Mouse (Mus musculus) right cerebral cortex, postnatal 14 days (tissue): Measurements from ENCODE around the gene Sgsm1.
A peak's percentile ranks its signal among the peaks of the same experiment; 100 is the strongest.
"Not testable (repeated sequence)": the region's sequence is repeated elsewhere in the genome, so short reads cannot be mapped to it uniquely, and the experiment has no call there.

ENCODE experiments used
- DNase-seq: peaks from one replicate; pipeline ENCODE4 v3.0.0; 2022

Sgsm1 gene

DNA sequence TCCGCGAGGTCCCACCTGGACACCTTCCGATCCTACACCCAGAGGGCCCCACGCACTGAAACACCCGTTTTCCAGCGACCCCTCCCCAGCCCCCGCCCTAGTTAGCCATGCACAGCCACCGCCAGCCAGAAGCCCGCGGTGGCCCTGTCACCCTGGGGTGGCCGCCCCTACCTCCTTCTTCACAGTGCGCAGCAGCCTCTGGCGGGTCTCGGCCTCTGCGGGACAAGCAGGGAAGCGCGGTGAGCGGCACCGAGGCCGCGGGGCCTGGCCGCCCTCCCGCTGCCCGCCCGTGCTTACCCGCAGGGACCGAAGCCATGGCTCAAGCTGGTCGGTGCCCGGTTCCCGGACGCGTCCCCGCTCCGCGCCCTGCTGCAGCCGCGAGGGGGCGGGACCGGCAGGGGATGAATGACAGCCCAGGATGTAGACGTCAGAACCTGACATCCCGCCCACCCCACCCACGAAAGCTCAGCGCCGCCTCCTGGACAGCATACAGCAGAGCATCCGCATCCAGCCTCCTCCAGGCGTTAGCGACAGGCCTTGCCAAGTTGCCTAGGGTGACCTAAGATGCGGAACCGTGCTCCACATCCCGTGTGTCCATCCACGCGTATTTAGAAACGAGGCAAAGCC lies at the start of gene Sgsm1:
Gene Sgsm1 (minus strand): TSS at position 410 of the 627 bp plus-strand sequence.
- DNase-seq: peak; percentile 89

DNA sequence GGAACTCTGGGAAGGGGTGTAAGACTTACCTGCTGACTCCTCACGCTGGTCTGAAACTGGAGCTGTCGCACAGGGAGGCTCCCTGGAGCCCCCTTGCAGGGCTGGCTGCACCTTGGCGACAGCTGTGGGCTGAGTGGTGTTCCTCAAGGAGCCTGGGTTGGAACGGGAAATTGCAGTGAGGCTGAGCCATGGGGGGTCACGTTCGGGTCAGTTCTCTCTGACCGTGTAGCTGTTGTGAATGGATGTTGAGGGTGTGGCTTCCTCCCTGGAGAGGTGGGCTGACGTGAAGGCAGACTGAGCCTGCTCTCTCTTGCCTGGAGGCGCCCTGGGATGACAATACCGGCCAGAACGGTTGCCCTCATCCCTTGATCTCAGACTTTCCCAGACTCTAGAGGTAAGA lies 48.2 kb upstream of the Sgsm1 start:
- no peak for DNase-seq

DNA sequence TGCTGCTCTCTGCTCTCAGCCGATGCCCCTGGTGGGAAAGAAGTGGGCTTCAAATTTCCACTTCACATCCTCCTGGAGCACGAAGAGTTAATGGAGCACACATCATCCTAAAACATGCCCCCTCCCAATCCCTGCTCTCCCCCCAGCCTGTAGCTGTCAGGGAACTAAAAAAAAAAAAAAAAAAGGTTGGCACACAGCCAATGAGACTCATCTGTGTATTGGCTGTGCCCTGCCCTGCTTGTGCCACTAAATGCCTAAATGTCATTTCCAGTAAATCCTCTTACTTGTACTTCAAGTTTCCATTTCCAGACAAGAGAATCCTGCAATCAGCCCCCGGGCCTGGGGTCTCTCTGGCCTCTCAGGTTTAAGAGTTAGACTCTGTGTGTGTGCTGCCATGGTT lies 47.1 kb upstream of the Sgsm1 start:
- DNase-seq: no peak

DNA sequence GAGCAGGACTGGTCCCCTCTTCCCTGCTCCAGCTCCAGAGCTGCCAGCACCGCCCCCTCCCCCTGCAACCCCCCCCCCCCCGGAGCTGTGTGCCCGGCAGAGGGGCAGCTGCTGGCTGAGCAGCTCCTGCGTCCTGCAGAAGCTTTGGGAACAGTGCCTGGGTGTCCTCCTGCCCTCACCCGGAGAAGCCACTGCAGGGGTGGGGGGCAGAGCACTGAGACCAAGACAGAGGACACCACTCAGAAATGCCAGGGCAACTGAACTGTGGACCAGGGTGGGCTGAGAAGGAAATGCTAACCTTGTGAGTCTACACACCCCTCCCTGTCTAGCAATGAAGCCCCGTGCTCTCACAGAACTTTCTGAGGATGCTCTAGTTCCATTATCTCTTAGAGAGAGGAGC lies 46.6 kb upstream of the Sgsm1 start, which contains the start of gene Aym1:
Gene Aym1 (plus strand): TSS at position 109 of the 400 bp plus-strand sequence.
- no peak for DNase-seq

DNA sequence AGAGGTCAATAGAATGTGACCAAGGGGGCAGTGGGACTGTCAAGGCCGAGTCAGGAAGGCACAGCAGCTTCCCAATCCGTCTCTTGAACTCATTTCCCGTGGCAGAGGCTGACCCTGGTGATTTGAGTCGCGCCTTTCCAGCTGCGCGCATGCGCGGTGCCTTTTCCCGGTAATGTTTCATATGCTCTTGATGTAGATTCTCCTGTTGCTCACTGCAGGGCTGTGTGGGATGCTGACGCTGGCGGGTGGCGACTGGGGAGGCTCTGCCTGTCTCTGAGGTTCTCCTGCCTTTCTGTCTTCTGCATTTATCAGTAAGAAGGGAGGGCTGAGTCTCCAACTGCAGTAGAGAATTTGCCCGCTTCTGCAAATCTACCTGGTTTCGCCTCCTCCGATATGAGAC lies 43.7 kb upstream of the Sgsm1 start:
- DNase-seq: peak; percentile 43

DNA sequence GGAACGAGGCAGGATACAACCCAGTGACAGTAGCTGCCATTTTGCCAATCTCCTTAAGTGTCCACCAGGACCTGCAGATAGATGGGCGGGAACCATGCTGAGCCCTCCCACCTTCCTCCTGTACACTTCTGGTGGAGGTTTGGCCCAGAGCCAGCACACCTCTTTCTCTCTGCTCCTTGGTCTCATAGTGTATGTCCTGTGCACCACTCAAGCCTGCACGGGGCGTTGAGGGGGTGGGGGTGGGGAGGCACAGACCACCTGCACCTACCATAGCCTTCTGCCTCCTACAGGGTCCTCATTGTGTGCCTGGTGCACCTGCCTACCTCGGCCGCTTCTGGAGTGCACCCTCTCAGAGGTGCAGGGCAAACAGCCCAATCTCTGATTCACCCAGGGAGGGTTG lies 42.0 kb upstream of the Sgsm1 start:
- no peak for DNase-seq

DNA sequence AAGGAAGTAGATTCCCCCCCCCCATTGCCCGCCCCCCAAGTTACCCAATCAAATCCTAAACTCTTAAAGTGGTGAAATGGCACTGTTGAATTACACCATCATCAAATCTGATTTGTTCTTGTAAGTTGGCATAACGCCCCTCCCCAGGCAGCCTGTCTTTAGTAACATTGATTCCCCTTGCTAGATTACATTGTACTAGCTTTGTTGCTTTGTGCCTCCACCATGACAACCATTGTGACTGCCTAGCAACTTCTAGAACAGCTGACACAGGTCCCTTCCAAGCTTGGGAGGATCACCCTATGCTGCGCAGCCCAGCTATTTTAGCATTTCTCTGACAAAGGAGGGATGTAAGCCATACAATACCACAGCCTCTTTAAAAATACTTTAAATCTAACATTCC lies 41.2 kb upstream of the Sgsm1 start:
- DNase-seq: no peak

DNA sequence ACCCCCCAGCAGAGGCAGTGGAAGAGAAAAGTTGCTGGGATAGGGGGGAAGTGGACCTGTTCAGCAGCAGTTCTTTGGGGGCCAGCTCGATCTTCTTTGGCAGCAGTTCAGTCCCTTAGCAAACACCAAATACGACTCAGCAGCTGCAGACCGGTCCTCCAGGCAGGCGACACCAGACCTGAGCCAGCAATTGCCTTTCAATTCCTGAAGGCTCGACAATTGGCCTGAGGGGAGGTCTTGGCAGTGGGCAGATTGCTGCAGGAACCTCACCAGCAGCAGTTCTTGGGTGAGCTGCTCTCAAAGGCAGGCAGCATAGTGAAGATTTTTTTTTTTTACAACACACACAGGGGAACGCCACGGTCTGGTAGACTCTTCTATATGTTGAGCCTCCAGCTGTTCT lies 39.2 kb upstream of the Sgsm1 start:
- no peak for DNase-seq

DNA sequence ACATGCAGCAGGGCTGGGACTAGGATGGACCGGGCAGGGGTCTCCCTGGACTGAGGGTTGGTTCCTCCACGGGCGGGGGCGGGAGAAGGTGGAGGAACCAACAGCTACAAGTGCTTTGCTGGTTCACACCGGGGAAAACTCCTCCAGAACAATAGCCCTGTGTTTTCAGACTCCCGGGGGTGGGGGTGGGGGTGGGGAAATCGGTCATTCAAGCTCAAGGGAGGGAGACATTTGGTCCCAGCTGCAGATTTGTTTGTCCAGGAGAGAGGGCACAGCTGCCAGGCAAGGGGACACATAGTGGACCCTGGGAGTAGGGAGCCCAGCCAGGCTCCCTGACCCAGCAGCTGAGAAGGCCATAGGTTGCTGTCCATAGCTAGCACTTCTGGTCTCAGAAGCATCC lies 38.6 kb upstream of the Sgsm1 start:
- no peak for DNase-seq

DNA sequence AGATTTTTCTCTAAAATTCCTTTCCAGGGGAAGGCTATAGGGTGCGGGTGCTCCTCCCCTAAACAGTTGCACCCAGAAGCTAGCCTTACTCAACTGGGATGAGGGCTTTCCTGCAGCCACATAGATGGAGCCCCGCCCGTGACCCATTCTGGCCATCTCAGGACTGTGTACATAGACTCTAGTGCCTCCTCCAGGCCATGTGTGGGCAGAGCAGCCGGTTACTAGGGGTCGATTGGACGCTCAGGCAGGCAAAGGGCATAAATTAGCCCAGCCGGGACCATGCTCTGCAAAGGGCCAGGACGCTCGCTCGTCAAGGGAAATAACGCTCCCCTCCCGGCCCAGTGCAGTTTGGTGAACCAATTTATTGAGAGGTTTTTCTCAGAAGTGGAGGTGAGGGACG lies 38.0 kb upstream of the Sgsm1 start:
- no peak for DNase-seq

DNA sequence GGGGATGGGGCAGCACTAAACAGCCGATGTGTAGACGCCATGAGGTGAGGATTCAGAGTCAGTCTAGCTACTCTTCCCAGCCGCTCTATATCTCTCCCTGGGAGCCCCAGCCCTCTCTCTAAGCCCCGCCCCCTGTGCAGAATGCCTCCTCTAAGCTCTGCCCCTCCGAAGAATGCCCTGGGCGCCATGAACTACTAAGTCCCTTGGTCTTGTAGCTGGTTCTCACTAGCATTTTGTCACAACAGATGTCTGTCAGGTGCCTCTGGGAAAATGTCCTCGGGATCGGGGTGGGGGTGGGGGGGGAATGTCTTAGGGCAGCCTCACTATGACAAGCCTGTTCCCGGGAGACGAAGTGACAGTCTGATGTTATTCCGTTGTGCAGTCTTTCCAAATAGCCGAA lies 37.0 kb upstream of the Sgsm1 start:
- no peak for DNase-seq

DNA sequence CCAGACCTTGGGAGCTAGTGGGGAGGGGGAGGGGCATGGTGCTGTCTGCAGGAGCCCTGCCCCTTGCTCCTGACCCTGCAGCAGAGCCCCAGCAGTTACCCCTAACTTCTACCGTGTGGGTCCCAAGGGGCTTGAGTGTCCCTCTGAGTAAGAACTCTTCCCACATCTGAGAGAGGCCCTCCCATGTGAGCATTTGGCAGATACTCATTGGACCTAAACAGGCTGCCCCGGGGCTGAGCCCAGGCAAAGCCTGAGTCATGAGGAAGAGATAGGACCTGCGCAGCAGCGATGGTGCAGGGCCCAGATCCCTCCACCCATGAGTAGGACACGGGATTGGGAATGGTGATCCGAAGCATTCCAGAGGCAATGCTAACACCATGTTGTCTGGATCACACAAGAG lies 36.1 kb upstream of the Sgsm1 start:
- DNase-seq: not testable (repeated sequence)

DNA sequence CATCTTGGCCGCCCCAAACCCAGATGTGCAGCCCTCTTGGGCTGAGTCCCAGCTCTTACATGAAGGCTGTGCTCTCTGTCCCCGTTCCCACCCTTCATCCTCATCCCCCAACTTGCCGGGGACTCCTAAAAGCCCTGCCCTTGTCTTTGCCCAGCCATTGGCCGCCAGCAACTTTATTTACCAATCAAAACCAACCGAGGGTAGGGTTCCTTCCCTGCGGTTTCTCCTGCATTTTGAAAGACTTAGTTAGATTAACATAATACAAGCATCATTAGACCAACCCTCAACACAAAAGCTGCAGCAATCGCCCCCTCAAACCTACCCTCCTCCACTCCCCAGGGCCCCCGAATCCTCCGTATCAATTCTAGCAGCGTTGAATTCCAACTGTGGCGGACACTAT lies 35.2 kb upstream of the Sgsm1 start:
- DNase-seq: no peak

DNA sequence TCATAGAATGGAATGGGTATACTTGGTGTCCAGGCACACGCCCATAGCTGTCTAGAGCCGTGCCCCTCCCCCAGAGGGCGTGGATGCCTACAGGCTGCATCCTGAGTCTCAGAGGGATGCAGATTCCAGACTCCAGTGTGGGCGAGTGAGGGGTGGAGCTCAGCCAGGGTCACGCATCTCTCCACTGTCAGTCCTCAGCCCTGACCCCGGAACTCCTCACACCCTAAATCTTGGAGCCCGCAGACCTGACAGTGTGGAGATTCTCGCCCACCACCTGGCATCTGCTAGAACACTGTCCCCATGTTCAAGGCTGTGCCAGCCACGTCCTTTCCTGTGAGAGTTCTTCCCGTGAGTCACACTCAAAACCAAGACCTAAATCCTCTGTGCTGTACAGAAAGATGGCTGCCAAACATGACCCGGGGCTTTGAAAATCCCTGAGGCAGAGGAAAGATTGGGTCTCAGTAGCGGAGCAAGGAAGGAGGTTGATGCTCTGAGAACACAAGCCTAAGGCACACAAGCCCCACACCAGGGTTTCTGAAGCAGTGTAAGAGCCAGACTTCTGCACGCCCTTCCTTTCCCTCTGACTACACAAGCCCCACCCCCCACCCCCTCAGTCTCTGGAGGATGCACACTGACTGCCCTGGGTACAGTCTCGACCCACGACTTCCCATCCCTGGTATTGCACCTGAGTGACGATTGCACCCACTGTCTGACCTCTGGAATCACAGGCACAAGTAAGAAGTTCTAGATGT lies 34.2 kb upstream of the Sgsm1 start:
- DNase-seq: no peak

DNA sequence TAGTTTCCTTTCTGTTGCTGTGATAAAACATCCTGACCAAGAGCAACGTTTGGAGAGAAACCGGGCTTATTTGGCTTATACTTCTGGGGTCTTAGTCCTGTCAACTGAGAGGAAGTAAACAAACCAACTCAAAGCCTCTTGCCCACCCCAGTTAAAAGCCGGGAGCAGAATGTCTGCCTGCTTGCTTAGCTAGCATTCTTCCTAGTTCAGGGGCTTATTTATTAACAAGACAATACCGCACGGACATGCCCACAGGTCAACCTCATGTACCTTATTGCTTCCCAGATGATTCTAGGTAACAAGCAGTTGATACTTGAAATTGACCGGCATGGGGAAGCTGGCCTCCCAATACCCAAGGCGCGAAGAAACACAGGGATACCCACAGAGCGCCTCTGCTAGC lies 25.7 kb upstream of the Sgsm1 start:
- DNase-seq: no peak

DNA sequence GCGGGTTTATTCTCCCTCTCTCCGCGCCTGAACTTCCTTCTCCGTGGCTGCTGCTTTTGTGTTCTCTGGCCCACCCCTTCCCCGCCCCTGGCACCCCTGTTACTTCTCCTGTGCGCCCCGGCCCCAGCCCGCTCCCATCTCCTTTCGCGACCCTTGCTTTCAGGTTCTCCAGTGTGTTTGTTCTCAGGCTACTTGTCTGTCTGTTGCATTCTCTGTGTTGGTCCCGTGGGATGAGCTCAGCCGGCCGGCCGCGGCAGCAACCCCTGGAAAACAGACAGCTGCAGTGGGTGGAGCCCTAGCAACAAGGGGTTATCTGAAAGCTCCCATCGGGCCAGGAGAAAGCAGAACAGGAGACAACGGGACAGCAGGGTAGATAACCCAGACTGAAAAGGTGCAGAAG lies 25.1 kb upstream of the Sgsm1 start:
- DNase-seq: no peak

DNA sequence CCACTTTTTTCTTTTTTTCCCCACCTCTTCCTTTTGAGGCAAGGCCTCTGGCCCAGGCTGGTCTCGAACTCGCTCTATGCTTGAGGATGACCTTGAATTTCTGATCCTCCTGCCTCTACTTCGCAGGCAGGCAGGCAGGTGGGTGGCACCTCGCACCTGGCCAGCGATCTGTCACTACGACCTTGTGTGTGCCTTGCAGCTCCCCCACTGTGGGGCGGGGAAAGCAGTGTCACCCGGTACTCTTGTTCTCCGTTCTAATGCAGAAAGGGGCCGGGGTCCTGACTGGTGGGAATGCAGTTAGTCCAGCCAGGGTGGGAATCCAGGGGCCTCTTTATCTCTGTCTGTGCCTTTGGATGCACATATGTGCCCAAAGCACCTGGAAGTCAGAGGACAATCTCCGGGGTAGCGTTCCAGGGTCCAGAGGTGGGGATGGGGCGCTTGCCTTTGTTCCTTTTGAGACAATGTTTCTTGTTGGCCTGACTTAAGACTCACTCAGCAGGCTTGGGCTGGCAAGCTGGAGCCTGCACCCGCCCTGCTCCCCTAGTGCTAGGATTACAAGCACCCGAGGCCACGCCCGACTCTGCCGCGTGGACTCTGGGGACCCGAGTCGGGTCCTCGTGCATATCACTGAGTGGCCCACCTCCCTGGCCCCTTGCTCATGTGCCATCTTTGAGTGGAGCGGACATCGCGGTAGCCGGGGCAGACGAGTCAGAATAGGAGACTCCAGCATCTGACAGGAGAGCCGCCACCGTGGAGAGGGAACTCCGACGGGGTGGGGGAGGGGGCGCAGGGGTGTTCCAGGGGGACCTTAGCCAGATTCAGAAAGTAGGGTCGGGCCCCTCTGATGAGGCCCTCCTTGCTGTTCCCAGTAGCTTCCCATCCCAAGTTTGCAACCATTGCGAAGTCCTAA lies 24.3 kb upstream of the Sgsm1 start:
- DNase-seq: no peak

DNA sequence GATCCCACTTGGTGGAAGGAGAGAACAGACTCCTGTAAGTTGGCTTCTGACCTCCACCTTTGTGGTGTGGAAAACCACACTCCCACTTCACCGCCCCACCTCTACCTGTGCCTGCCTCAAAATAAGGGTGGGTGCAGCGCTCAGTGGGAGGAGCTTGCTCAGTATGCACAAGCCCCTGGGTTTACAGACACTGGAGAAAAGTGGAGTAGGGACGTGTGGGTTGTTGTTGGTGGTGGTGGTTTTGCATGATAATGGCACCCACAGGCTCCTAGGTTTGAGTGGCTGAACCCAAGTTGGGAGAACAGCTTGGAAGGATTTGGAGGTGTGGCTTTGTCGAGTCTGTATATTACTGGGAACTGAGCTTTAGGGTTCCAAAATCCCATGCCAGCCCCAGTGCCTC lies 22.3 kb upstream of the Sgsm1 start:
- no peak for DNase-seq

DNA sequence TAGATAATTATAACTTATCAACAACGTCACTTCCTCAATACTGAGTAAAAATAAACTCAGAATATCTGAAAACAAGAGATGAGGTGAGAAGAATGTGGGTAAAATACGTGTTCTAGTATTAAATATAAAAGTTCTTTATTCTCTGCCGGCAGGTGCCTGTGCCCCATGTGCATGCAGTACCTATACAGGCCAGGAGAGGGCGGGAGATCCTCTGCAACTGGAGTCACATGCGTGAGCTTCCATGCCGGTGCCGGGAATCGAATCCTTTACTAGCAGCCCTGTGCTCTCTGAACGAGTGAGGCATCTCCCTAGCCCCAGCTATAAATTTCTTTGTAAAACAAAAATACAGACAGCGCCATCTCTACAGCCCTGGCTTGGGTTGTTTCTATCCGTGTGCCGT lies 21.7 kb upstream of the Sgsm1 start:
- no peak for DNase-seq

DNA sequence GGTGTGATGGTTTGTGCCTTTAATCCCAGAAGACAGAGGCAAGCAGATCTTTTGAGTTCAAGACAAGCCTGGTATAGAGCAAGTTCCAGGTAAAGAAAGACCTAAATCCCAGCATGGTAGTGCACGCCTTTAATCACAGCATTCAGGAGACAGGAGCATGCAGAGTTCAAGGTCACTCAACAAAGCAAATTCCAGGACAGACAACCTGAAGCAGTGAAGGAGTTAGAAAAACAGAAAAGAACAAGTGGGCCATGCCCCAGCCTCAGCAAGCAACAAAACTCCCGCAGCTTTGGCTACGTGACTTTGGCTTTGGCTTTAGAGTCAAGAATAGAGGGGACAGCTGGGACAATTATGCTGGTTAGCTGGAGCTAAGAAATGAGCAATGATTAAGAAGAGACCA lies 19.6 kb upstream of the Sgsm1 start:
- DNase-seq: no peak

DNA sequence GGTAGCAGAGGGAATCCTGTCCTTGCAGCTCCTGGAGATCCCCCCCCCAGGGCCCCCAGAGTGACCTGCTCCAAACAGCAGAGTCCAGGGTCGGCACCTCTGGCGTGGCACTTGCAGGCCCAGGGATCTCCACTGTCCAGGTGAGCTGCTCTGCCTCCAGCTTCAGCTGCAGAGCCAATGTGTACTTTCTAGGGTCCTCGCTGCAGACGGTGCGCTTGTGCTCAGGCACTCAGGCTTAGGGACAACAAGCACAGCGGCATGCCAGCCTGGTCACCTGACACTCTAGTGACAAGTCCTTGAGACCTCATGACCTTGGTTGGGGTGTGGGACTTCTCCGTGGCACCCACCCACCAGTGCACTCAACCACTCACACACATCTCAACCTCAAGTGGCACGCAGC lies 18.9 kb upstream of the Sgsm1 start:
- no peak for DNase-seq

DNA sequence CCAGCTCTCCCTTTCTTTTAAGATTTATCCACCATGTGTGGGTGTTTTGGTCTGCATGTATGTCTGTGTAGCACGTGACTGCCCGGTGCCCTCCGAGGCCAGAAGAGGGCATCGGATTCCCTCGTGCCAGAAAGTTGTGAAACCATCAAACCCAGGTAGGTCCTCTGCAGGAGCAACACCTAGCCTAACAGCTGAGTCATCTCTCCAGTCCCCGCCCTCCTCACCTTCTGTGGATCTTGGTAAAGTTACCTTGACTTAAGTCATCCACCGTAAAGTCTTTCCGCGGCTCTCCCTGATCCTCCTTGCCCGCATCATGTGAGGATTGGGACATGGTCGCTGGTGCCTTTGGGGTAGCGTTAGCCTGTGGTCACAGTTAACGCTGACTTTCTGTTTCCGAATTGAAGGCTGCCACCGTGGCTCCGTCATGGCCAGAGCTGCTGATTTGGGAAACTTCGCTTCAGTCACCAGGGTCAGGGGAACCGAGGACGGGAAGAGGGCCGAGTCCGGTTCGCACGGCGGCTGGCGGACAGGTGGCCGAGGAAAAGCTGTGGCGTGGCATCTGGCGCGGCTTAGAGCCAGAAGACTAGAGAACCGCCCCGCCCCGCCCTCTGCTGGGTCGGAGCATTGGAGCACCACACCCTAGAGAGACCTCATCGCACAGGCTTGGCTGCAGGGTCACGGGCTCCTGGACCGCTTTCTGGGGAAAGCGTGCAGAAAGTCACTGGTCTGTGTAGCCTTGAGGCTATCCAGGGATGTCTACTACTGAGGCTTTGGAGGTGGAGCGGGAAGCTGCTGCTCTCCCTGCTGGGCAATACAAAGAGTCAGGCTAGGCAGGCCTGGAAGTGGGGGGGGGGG lies 13.4 kb upstream of the Sgsm1 start:
- DNase-seq: no peak

DNA sequence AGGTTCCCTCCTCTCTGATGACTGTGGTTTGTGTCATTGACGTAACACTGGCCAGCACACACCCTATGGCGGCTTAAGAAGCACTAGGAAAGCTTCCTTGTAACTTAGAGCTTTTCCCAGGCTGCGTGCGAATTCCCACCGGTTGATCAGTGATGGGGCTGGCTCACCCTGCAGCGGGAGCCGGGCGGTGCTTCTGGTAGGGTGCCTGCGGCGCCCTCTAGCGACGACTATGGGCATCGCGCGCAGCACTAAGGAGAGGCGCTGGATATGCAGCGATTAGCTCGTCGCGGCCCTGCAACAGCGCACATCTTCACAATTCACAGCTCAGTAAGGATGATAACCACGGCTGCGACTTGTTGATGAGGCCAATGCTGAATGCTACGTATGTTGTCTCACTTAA lies 3.4 kb upstream of the Sgsm1 start:
- DNase-seq: peak; percentile 92
